Mouse (Mus musculus): ENCODE measurements around the gene Slc5a3. TPM values are rescaled to one million over a fixed set of nuclear protein-coding genes. Genes with fewer than 3 reads are reported as not detected.
A peak's percentile ranks its signal among the peaks of the same experiment; 100 is the strongest.

The Slc5a3 gene
- 10 to 100 TPM; 33.3 to 33.5 TPM for total RNA-seq (2021)
- long read RNA-seq, experiment 1, partial matches to known transcripts, result 0 of 4 reads
- long read RNA-seq, experiment 1, other reads (novel, unspliced or antisense), result 4 of 4 reads
- long read RNA-seq, experiment 2, full-length matches to known transcripts, result 2 of 4 reads
- long read RNA-seq, experiment 2, partial matches to known transcripts, result 0 of 4 reads
- long read RNA-seq, experiment 2, other reads (novel, unspliced or antisense), result 2 of 4 reads

- peak; percentile 7 for TF ChIP-seq CTCF (IDR thresholded peaks at IDR 0.05)
- Histone ChIP-seq H3K27ac (peak within 1 kb of the TSS; percentile 99), H3K4me3 (peak within 1 kb of the TSS; percentile 85)
- intact Hi-C loops (cut with DNase I), result loop anchor here (1.0 to 5.0 kb wide), 6 partner anchors 47 to 228 kb away; no protein-coding TSS in a partner anchor
- DNase-seq (ENCODE audit: extremely low spot score in 1 of 2, low spot score in 2 of 2), result peak; percentile 85 to 86
Observed at GRCm38 (mm10) chr16:92057852-92058643, at the start of gene Slc5a3, which contains the start of the genes Mrps6 and Gm49711. Gene Slc5a3 (plus strand): TSS chr16:92058322. Gene Mrps6 (plus strand): TSS chr16:92058270. Gene Gm49711 (plus strand): TSS chr16:92058316.

GRCm38 (mm10) chr16:92009586-92009985 lies 48.5 kb upstream of the Slc5a3 start:
- no peak for TF ChIP-seq CTCF (IDR thresholded peaks at IDR 0.05)
- intact Hi-C loops (cut with DNase I), result no loop called here

GRCm38 (mm10) chr16:92016792-92017191 lies 41.3 kb upstream of the Slc5a3 start:
- no peak for TF ChIP-seq CTCF (IDR thresholded peaks at IDR 0.05)
- Histone ChIP-seq H3K4me3 (no peak overlapping the region), H3K27ac (no peak overlapping the region)
- no peak for DNase-seq (ENCODE audit: extremely low spot score in 1 of 2, low spot score in 2 of 2)
- intact Hi-C loops (cut with DNase I), result no loop called here

More at GRCm38 (mm10) chr16:92009586-92009985, 48.5 kb upstream of the Slc5a3 start:
- no peak overlapping the region for H3K4me3 ChIP-seq
- H3K27ac ChIP-seq, result no peak overlapping the region
- DNase-seq (ENCODE audit: extremely low spot score in 1 of 2, low spot score in 2 of 2), result no peak

- peak overlapping the region; percentile 41; the same call in 1 of the 2 replicates for H3K27ac ChIP-seq
- intact Hi-C loops (cut with DNase I), result no loop called here
- DNase-seq (ENCODE audit: extremely low spot score in 1 of 2, low spot score in 2 of 2), result peak; percentile 26 to 38
- peak; percentile 0; the same call in 1 of the 2 replicates for TF ChIP-seq CTCF (IDR thresholded peaks at IDR 0.05)
- peak overlapping the region; percentile 42 for H3K4me3 ChIP-seq
Observed at GRCm38 (mm10) chr16:92019141-92020118, 38.7 kb upstream of the Slc5a3 start.

- no peak for DNase-seq (ENCODE audit: extremely low spot score in 1 of 2, low spot score in 2 of 2)
- Histone ChIP-seq H3K4me3 (no peak overlapping the region), H3K27ac (no peak overlapping the region)
- intact Hi-C loops (cut with DNase I), result no loop called here
- no peak for TF ChIP-seq CTCF (IDR thresholded peaks at IDR 0.05)
Observed at GRCm38 (mm10) chr16:92021656-92022400, 36.3 kb upstream of the Slc5a3 start.

GRCm38 (mm10) chr16:92022494-92023283 lies 35.4 kb upstream of the Slc5a3 start:
- intact Hi-C loops (cut with DNase I), result no loop called here
- DNase-seq (ENCODE audit: extremely low spot score in 1 of 2, low spot score in 2 of 2), result no peak
- TF ChIP-seq CTCF (IDR thresholded peaks at IDR 0.05), result no peak
- no peak overlapping the region for H3K4me3 ChIP-seq
- H3K27ac ChIP-seq, result no peak overlapping the region

- intact Hi-C loops (cut with DNase I), result no loop called here
- TF ChIP-seq CTCF (IDR thresholded peaks at IDR 0.05), result no peak
- Histone ChIP-seq H3K4me3 (no peak overlapping the region), H3K27ac (no peak overlapping the region)
- no peak for DNase-seq (ENCODE audit: extremely low spot score in 1 of 2, low spot score in 2 of 2)
Observed at GRCm38 (mm10) chr16:92033286-92033685, 24.8 kb upstream of the Slc5a3 start.

- Histone ChIP-seq H3K4me3 (no peak overlapping the region), H3K27ac (no peak overlapping the region)
- intact Hi-C loops (cut with DNase I), result no loop called here
- DNase-seq (ENCODE audit: extremely low spot score in 1 of 2, low spot score in 2 of 2), result no peak
- TF ChIP-seq CTCF (IDR thresholded peaks at IDR 0.05), result no peak
Observed at GRCm38 (mm10) chr16:92034676-92035075, 23.4 kb upstream of the Slc5a3 start.

- DNase-seq (ENCODE audit: extremely low spot score in 1 of 2, low spot score in 2 of 2), result no peak
- H3K4me3 ChIP-seq, result no peak overlapping the region
- H3K27ac ChIP-seq, result no peak overlapping the region
- intact Hi-C loops (cut with DNase I), result no loop called here
- TF ChIP-seq CTCF (IDR thresholded peaks at IDR 0.05), result no peak
Observed at GRCm38 (mm10) chr16:92036701-92037100, 21.4 kb upstream of the Slc5a3 start.

Data from left cerebral cortex, adult 2 months (tissue).